Mouse (Mus musculus): Measurements from ENCODE around the gene Psmc2.

Psmc2 gene

DNA sequence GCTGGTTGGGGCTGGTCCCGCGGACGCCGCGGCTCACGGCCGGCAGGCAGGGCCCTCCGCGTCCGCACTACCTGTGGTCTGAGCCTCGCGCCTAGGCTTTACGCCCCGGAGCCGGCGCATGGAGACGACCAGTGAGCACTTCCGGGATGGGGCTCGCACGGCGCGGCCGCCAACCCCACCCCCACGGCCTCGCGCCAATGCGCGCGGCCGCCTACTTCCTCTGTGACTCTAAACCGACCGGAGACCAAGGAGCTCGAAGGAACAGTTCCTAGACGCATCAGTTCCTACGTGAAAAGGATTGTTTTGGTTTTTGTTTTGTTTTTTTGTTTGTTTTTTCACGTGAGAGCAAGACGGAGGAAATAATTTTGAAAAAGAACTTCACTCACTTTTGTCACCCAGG is at the start of gene Psmc2, which contains the start of gene Dnajc2:
Gene Psmc2, plus strand, starts transcription at position 231 of the 400 bp plus-strand sequence.
Gene Dnajc2, minus strand, starts transcription at position 199 of the 400 bp plus-strand sequence.
- DNase-seq (ENCODE audit: low spot score), result peak; percentile 85

GRCm38 (mm10) chr5:21735584-21735983 is 49.5 kb upstream of the Psmc2 start:
- DNase-seq (ENCODE audit: low spot score), result peak; percentile 58

- no peak for DNase-seq (ENCODE audit: low spot score)
Measured at GRCm38 (mm10) chr5:21736046-21736445, 49.0 kb upstream of the Psmc2 start.

GRCm38 (mm10) chr5:21736956-21737585 is 48.0 kb upstream of the Psmc2 start, which contains the start of gene Pmpcb:
TSS of gene Pmpcb (plus strand) at chr5:21737141.
- peak; percentile 82 for DNase-seq (ENCODE audit: low spot score)

DNA sequence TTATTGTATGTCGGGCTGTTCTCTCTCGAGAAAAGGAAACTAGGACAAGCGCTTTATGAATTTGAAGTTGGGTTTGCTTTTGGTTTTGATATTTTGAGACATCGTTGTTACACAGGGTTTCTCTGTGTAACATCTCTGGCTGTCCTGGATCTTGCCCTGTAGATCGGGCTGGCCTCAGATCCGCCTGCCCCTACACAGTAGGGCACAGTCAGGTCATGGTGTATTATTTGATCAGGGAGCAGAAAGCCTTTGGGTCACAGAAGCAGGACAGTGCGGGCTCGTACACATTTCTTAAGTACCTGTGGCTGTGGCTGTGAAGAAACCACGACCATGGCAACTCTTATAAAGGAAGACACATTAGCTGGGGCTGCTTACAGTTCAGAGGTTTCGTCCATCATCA is 47.5 kb upstream of the Psmc2 start:
- DNase-seq (ENCODE audit: low spot score), result no peak

- no peak for DNase-seq (ENCODE audit: low spot score)
Measured at GRCm38 (mm10) chr5:21739120-21739519, 46.0 kb upstream of the Psmc2 start.

DNA sequence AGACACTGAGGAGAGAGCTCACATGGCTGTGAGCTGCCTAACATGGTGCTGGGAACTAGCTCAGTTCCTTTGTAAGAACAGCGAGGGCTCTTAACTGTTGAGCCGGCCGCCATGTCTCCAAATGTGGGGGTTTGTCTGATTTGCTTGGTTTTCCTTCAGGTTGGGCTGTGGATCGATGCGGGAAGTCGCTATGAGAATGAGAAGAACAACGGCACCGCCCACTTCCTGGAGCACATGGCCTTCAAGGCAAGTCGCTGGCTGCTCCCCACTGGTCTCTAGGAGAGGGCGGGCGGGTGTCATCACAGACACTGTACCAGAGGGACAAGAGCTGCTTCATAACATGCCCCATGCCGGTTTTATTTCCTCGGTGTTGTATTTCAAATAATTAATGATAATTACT is 45.2 kb upstream of the Psmc2 start:
- no peak for DNase-seq (ENCODE audit: low spot score)

DNA sequence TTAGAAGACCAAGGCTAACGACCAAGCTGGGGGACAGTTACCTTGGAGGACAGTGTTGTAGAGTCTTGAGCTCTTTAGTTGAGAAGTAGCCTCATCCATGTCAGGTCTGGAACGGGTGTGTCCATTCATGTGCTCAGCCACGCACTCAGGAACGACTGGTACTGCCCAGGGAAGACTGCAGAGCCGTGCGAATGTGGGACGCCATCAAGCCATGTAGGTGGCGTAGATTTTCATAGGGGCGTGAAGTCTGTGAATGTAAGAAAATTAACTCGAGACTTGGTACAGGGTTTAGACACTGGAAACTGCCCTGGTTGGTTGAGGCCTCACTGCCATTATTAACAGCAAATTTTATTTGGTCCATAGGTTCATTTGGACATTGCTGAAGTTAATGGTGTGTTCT is 41.5 kb upstream of the Psmc2 start:
- DNase-seq (ENCODE audit: low spot score), result no peak

- DNase-seq (ENCODE audit: low spot score), result no peak
Measured at GRCm38 (mm10) chr5:21744651-21745050, 40.4 kb upstream of the Psmc2 start.

DNA sequence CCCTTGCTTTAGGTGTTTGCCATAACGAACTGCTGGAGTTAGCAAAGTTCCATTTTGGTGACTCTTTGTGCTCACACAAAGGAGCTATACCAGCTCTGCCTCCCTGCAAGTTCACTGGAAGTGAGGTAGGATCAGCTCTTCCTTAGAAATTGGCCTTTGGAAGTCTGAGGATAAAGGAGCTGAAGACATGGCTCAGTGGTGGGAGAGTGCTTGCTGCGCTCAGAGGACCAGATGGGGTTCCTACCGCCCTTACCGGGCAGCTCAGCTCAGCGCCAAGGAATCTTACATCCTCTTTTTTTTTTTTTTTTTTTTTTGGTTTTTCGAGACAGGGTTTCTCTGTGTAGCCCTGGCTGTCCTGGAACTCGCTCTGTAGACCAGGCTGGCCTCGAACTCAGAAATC is 39.1 kb upstream of the Psmc2 start:
- no peak for DNase-seq (ENCODE audit: low spot score)

GRCm38 (mm10) chr5:21768506-21768905 is 16.6 kb upstream of the Psmc2 start:
- DNase-seq (ENCODE audit: low spot score), result no peak

GRCm38 (mm10) chr5:21769841-21770240 is 15.2 kb upstream of the Psmc2 start:
- no peak for DNase-seq (ENCODE audit: low spot score)

- no peak for DNase-seq (ENCODE audit: low spot score)
Measured at GRCm38 (mm10) chr5:21776491-21776890, 8.6 kb upstream of the Psmc2 start.

GRCm38 (mm10) chr5:21784161-21785052 is 676 bp upstream of the Psmc2 start:
- peak; percentile 14 for DNase-seq (ENCODE audit: low spot score)

GRCm38 (mm10) chr5:21785776-21786175 is 693 bp downstream of the Psmc2 start:
- no peak for DNase-seq (ENCODE audit: low spot score)

GRCm38 (mm10) chr5:21786258-21787185 is 1.4 kb downstream of the Psmc2 start:
- peak; percentile 92 for DNase-seq (ENCODE audit: low spot score)

GRCm38 (mm10) chr5:21787186-21788105 is 2.4 kb downstream of the Psmc2 start:
- DNase-seq (ENCODE audit: low spot score), result no peak

GRCm38 (mm10) chr5:21789061-21789460 is 4.0 kb downstream of the Psmc2 start:
- no peak for DNase-seq (ENCODE audit: low spot score)

GRCm38 (mm10) chr5:21792166-21792565 is 7.1 kb downstream of the Psmc2 start:
- DNase-seq (ENCODE audit: low spot score), result no peak

DNA sequence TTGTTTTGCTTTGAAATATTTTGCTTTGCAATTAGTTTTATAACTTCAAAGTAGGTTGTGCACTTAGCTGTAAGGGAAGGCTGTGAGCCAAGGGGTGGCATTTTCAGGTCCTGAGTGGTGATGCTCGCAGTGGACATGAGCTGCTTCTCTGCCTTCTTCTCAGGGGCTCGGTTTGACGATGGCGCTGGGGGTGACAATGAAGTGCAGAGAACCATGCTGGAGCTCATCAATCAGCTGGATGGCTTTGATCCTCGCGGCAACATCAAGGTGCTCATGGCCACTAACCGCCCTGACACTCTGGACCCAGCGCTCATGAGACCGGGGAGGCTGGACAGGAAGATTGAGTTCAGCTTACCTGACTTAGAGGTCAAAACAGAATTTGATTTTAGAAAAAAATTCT is 17.8 kb downstream of the Psmc2 start:
- no peak for DNase-seq (ENCODE audit: low spot score)

DNA sequence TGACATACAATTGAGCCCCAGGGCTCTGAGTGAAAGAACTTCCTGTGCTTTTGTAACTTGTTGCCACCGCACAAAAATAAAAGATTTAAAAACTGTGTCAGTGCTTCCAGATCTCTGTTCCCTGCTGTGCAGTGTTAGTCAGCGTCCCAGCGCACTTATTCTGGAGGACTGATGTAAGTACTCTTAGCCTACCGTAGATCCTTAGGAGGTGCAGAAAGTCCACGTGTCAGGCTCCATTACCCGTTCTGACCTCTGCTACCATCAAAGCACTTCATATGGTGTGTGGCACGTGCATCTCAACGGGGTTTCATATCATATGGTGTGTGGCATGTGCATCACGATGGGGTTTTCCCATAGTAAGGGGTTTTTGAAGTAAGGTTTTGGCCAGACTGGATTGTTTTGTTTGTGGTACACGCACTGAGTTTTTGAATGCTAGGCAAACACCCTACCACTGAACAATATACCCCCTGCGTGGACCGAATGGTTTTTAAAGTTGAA is 18.7 kb downstream of the Psmc2 start:
- no peak for DNase-seq (ENCODE audit: low spot score)

Data from ovary, postnatal 14 days (tissue).